Mouse (Mus musculus): ENCODE results near the gene Lig1. TPM values are rescaled to one million over a fixed set of nuclear protein-coding genes. Genes with fewer than 3 reads are reported as not detected.

Lig1 gene
- total RNA-seq, 2 experiments from 2014 or later = 5.0 to 6.4 TPM

- no peak for DNase-seq (ENCODE audit: extremely low spot score in 1 of 2, low spot score in 1 of 2)
These were observed 32.3 kb downstream of the Lig1 start for GRCm38 (mm10) chr7:13309407-13309806.

GRCm38 (mm10) chr7:13310493-13311199, 33.6 kb downstream of the Lig1 start:
- DNase-seq (ENCODE audit: extremely low spot score in 1 of 2, low spot score in 1 of 2) = no peak

GRCm38 (mm10) chr7:13311401-13311800, 34.3 kb downstream of the Lig1 start:
- no peak for DNase-seq (ENCODE audit: extremely low spot score in 1 of 2, low spot score in 1 of 2)

- no peak for DNase-seq (ENCODE audit: extremely low spot score in 1 of 2, low spot score in 1 of 2)
These were observed 37.1 kb downstream of the Lig1 start for GRCm38 (mm10) chr7:13314095-13314597.

- no peak for DNase-seq (ENCODE audit: extremely low spot score in 1 of 2, low spot score in 1 of 2)
These were observed 44.3 kb downstream of the Lig1 start for GRCm38 (mm10) chr7:13321424-13321823.

- no peak for DNase-seq (ENCODE audit: extremely low spot score in 1 of 2, low spot score in 1 of 2)
These were observed 47.2 kb downstream of the Lig1 start, which contains the start of gene Pla2g4c for GRCm38 (mm10) chr7:13324316-13324715. Gene Pla2g4c (plus strand): TSS chr7:13324655.

- DNase-seq (ENCODE audit: extremely low spot score in 1 of 2, low spot score in 1 of 2) = no peak
These were observed 53.5 kb downstream of the Lig1 start for GRCm38 (mm10) chr7:13330575-13330974.

GRCm38 (mm10) chr7:13355943-13356342, 78.9 kb downstream of the Lig1 start:
- no peak for DNase-seq (ENCODE audit: extremely low spot score in 1 of 2, low spot score in 1 of 2)

Other genes with a start within 250 kb of the Lig1 start
- 100 to 1,000 TPM; 128 to 149 TPM for gene Chmp2a, start 242.5 kb upstream of the Lig1 start, total RNA-seq (2021)
- 100 to 1,000 TPM; 197 to 209 TPM for gene Ube2m, start 239.0 kb upstream of the Lig1 start, total RNA-seq (2021)
- gene Mzf1, start 222.5 kb upstream of the Lig1 start, total RNA-seq (2021) = 10 to 100 TPM; 12.8 to 18.0 TPM
- not detected for gene Vmn1r85, start 182.1 kb upstream of the Lig1 start, total RNA-seq (2021)
- not detected for gene Vmn1r86, start 157.4 kb upstream of the Lig1 start, total RNA-seq (2021)
- not detected for gene Vmn1r87, start 137.1 kb upstream of the Lig1 start, total RNA-seq (2021)
- gene Vmn1r88, start 117.7 kb upstream of the Lig1 start, total RNA-seq (2021) = under 1 TPM; 0.14 to 0.15 TPM
- not detected for gene Vmn1r89, start 64.3 kb upstream of the Lig1 start, total RNA-seq (2021)
- 10 to 100 TPM; 12.6 to 15.2 TPM for gene Zswim9, start 1.4 kb downstream of the Lig1 start, total RNA-seq (2021)
- gene Pla2g4c, start 47.4 kb downstream of the Lig1 start, total RNA-seq (2021) = under 1 TPM; 0.20 to 0.23 TPM
- not detected for gene Cabp5, start 120.8 kb downstream of the Lig1 start, total RNA-seq (2021)
- gene Bsph1, start 173.6 kb downstream of the Lig1 start, total RNA-seq (2021) = not detected

Data from layer of hippocampus, postnatal 25 days (tissue).